Mouse (Mus musculus) intestine, embryonic 15.5 days (tissue): Measurements from ENCODE around the gene Cd207. TPM values are rescaled to one million over a fixed set of nuclear protein-coding genes. Genes with fewer than 3 reads are reported as not detected.

Experiments
- ATAC-seq: fragments of 200-750 bp; cut with Nextera tagmentation; 2 replicates; pipeline ENCODE4 v1.8.0; 2017; ENCODE audit warnings: moderate TSS enrichment, moderate library complexity
- H3K27ac ChIP-seq: fragments of 300-500 bp; sonication (generic); 2 replicates; pipeline ENCODE4 v1.5.1; 2015; ENCODE audit warnings: mild to moderate bottlenecking, inconsistent platforms
- H3K27me3 ChIP-seq: fragments of 300-500 bp; sonication (generic); replicated peaks from 2 replicates; pipeline ENCODE4 v1.6.1; 2015; ENCODE audit warnings: inconsistent platforms
- H3K36me3 ChIP-seq: fragments of 300-500 bp; sonication (generic); 2 replicates; pipeline ENCODE4 v1.6.1; 2015; ENCODE audit warnings: inconsistent platforms
- H3K4me1 ChIP-seq: fragments of 300-500 bp; sonication (generic); replicated peaks from 2 replicates; pipeline ENCODE4 v1.6.1; 2015; ENCODE audit warnings: inconsistent platforms
- H3K4me2 ChIP-seq: fragments of 300-500 bp; sonication (generic); replicated peaks from 2 replicates; pipeline ENCODE4 v1.6.1; 2015; ENCODE audit warnings: mild to moderate bottlenecking, inconsistent platforms
- H3K4me3 ChIP-seq: fragments of 300-500 bp; sonication (generic); replicated peaks from 2 replicates; pipeline ENCODE4 v1.5.1; 2015; ENCODE audit warnings: inconsistent platforms
- H3K9ac ChIP-seq: fragments of 300-500 bp; sonication (generic); 2 replicates; pipeline ENCODE4 v1.6.1; 2015; ENCODE audit warnings: inconsistent platforms
- H3K9me3 ChIP-seq: fragments of 300-500 bp; sonication (generic); 2 replicates; pipeline ENCODE4 v1.6.1; 2016; ENCODE audit warnings: inconsistent platforms
- WGBS: fragments of 180-500 bp; shearing (Covaris S2); methylation state at CpG from one replicate; pipeline ENCODE4 v1.1.7; 2015; 5-methylcytosine and 5-hydroxymethylcytosine counted together
- polyA plus RNA-seq: library from polyadenylated mRNA; unstranded; fragments of >200 nt; fragmentation: Nextera tagmentation; extraction: Ambion mirVana; gene quantifications from 2 replicates; pipeline ENCODE4 v1.2.1, GENCODE M21; 2015

Gene Cd207
- polyA plus RNA-seq, 1 experiment from 2014 or later = not detected

GRCm38 (mm10) chr6:83631815-83632214 is 45.8 kb downstream of the Cd207 start:
- Histone ChIP-seq H3K27me3 (no peaks in the 10 kb centered on the region), H3K4me3 (no peak overlapping the region), H3K4me1 (no peaks in the 10 kb centered on the region), H3K36me3 (no peaks in the 10 kb centered on the region), H3K4me2 (no peak overlapping the region), H3K27ac (no peak overlapping the region), H3K9me3 (no peaks in the 10 kb centered on the region), H3K9ac (no peak overlapping the region)
- no peak for ATAC-seq
- WGBS = 73% methylated on average over 4 of the region's 4 CpGs

DNA sequence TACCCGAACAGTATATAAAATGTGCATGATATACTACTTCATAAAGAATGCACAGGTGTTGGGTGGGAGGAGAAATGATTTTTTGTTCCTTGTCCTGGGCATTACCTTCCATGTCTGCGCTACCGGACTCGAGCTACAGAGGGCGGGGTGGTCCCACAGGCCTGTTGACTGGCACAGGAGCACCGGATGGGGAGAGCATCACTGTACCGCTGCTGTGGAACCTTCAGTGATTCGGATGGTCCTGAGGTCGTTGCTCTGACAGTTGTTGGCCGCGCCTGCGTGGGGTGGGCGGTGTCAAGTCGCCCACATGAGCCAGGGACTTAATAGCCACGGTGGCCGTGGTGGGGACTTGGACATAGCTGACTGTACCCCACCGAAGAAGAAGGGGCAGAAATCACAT is 50.9 kb downstream of the Cd207 start:
- Histone ChIP-seq H3K36me3 (no peaks in the 10 kb centered on the region), H3K4me2 (no peak overlapping the region), H3K4me3 (no peak overlapping the region), H3K9me3 (no peaks in the 10 kb centered on the region), H3K4me1 (no peaks in the 10 kb centered on the region), H3K9ac (no peak overlapping the region), H3K27ac (no peak overlapping the region), H3K27me3 (no peaks in the 10 kb centered on the region)
- no peak for ATAC-seq
- 63% methylated on average over 17 of the region's 17 CpGs for whole genome bisulfite sequencing

Other genes starting within 250 kb of the Cd207 start
- 41.8 and 42.8 TPM in 2 replicates for gene Tet3, start 218.8 kb downstream of the Cd207 start, polyA plus RNA-seq
- 68.8 and 73.3 TPM in 2 replicates for gene Dguok, start 170.9 kb downstream of the Cd207 start, polyA plus RNA-seq
- gene Actg2, start 141.6 kb downstream of the Cd207 start, polyA plus RNA-seq = 1,278 and 1,309 TPM in 2 replicates
- gene Stambp, start 105.1 kb downstream of the Cd207 start, polyA plus RNA-seq = 26.4 and 26.5 TPM in 2 replicates
- 0.09 and 0.15 TPM in 2 replicates for gene Clec4f, start 21.7 kb downstream of the Cd207 start, polyA plus RNA-seq
- gene Vax2, start 33.4 kb upstream of the Cd207 start, polyA plus RNA-seq = not detected in 2 replicates
- 0.08 TPM in 1 of 2 replicates, not detected in the other for gene Atp6v1b1, start 65.1 kb upstream of the Cd207 start, polyA plus RNA-seq
- gene Ankrd53, start 84.8 kb upstream of the Cd207 start, polyA plus RNA-seq = 0.13 TPM in 1 of 2 replicates, not detected in the other
- gene Tex261, start 98.0 kb upstream of the Cd207 start, polyA plus RNA-seq = 84.2 and 86.4 TPM in 2 replicates
- 90.4 and 98.4 TPM in 2 replicates for gene Nagk, start 117.1 kb upstream of the Cd207 start, polyA plus RNA-seq
- gene Paip2b, start 153.9 kb upstream of the Cd207 start, polyA plus RNA-seq = 15.7 and 15.9 TPM in 2 replicates
- 43.3 and 49.9 TPM in 2 replicates for gene Zfp638, start 189.3 kb upstream of the Cd207 start, polyA plus RNA-seq